Comparison of ENCODE assay signal across 8 mouse cellular contexts in the genomic region with DNA sequence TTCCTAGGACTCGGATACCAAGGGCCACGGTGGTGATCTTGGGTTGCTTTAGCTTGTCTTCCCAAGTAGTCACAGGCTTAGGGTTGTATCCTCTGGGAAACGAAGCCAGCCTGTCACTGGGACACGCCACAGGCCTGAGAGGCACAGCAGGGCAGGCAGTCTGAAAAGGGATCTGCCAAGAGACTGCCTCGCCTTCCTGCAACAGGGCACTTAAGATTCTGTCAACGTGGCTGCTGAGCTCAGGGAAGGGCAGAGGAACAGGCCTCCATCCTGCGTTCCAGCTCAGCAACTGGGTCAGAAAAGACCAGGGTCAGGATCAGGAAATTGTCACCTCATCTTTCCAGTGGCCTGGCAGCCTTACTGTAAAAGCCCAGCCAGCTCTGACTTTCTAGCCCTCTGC. TPM values are rescaled to one million over a fixed set of nuclear protein-coding genes. Genes with fewer than 3 reads are reported as not detected.
DNase-seq lines count a peak whose midpoint lies in the region; ATAC-seq and TF ChIP-seq lines count a peak whose summit lies in the region.

No protein-coding gene starts in this region.

- H3K9me3 ChIP-seq in midbrain, embryonic 10.5 days (replicated peaks) = no peaks in the 10 kb centered on the region
- H3K9me3 ChIP-seq in midbrain, embryonic 11.5 days (ENCODE audit: control insufficient read depth, low read length) = no peaks in the 10 kb centered on the region
- no peaks in the 10 kb centered on the region for H3K9me3 ChIP-seq in limb, embryonic 11.5 days (ENCODE audit: control insufficient read depth, low read length)
- no peaks in the 10 kb centered on the region for H3K9me3 ChIP-seq in stomach, embryonic 16.5 days (replicated peaks; ENCODE audit: control insufficient read depth, low read length)
- no peaks in the 10 kb centered on the region for H3K9me3 ChIP-seq in liver, postnatal 0 days (ENCODE audit: low read length)

- WGBS in midbrain, embryonic 10.5 days = 66% methylated on average over 7 of the region's 7 CpGs
- WGBS in midbrain, embryonic 11.5 days = 55% methylated on average over 7 of the region's 7 CpGs
- WGBS in limb, embryonic 11.5 days = 28% methylated on average over 7 of the region's 7 CpGs
- 57% methylated on average over 7 of the region's 7 CpGs for WGBS in stomach, embryonic 16.5 days
- WGBS in liver, postnatal 0 days (ENCODE audit: insufficient replicate concordance) = 72% methylated on average over 7 of the region's 7 CpGs

- TF ChIP-seq EP300 in liver, postnatal 0 days (IDR thresholded peaks at IDR 0.05; ENCODE audit: low read depth) = no peak

- DNase-seq in gastrocnemius, adult 18-20 months (ENCODE audit: low spot score) = peak; percentile 39
- DNase-seq in gastrocnemius, postnatal 36 days = no peak
- no peak for DNase-seq in midbrain, embryonic 10.5 days (ENCODE audit: low spot score)
- DNase-seq in midbrain, embryonic 11.5 days (ENCODE audit: low spot score, missing footprints) = no peak
- DNase-seq in limb, embryonic 11.5 days (ENCODE audit: low spot score) = peak; percentile 39
- no peak for DNase-seq in liver, postnatal 0 days
- no peak for DNase-seq in retina, embryonic 14.5 days (ENCODE audit: low spot score)

- intact Hi-C loops in gastrocnemius, postnatal 36 days (cut with DNase I) = no loop called here

- no peaks in the 10 kb centered on the region for H3K27me3 ChIP-seq in midbrain, embryonic 10.5 days (ENCODE audit: low read depth, poor library complexity, severe bottlenecking)
- no peaks in the 10 kb centered on the region for H3K27me3 ChIP-seq in midbrain, embryonic 11.5 days (ENCODE audit: control insufficient read depth, insufficient read depth, low read length)
- H3K27me3 ChIP-seq in limb, embryonic 11.5 days (ENCODE audit: control insufficient read depth, insufficient read depth, low read length) = no peaks in the 10 kb centered on the region
- H3K27me3 ChIP-seq in stomach, embryonic 16.5 days (ENCODE audit: control insufficient read depth, insufficient read depth, low read length) = no peaks in the 10 kb centered on the region
- no peaks in the 10 kb centered on the region for H3K27me3 ChIP-seq in liver, postnatal 0 days (ENCODE audit: insufficient read depth, low read length)

- H3K36me3 ChIP-seq in midbrain, embryonic 10.5 days = peaks cover 37% of the 10 kb centered on the region
- no peaks in the 10 kb centered on the region; the same call in 1 of the 2 replicates for H3K36me3 ChIP-seq in midbrain, embryonic 11.5 days (ENCODE audit: control insufficient read depth, insufficient read depth, low read length)
- H3K36me3 ChIP-seq in limb, embryonic 11.5 days (ENCODE audit: control insufficient read depth, insufficient read depth, low read length) = no peaks in the 10 kb centered on the region; the same call in 1 of the 2 replicates
- H3K36me3 ChIP-seq in stomach, embryonic 16.5 days (ENCODE audit: control insufficient read depth, insufficient read depth, low read length) = 0 out of 2 replicates have a peak, but pooled peaks cover 3% of the 10 kb centered on the region
- H3K36me3 ChIP-seq in liver, postnatal 0 days (replicated peaks; ENCODE audit: insufficient read depth, low read length) = 0 out of 2 replicates have a peak, but pooled peaks cover 2% of the 10 kb centered on the region

- ATAC-seq in midbrain, embryonic 11.5 days (ENCODE audit: low FRiP score) = no peak
- no peak for ATAC-seq in limb, embryonic 11.5 days (ENCODE audit: insufficient number of reproducible peaks, low FRiP score, low TSS enrichment, low read depth)
- no peak for ATAC-seq in stomach, embryonic 16.5 days (ENCODE audit: insufficient read depth, low FRiP score)
- no peak for ATAC-seq in liver, postnatal 0 days

- H3K4me3 ChIP-seq in midbrain, embryonic 10.5 days = no peak overlapping the region
- no peak overlapping the region for H3K4me3 ChIP-seq in midbrain, embryonic 11.5 days (ENCODE audit: low read depth, low read length)
- H3K4me3 ChIP-seq in limb, embryonic 11.5 days (ENCODE audit: low read depth, low read length) = no peak overlapping the region
- no peak overlapping the region for H3K4me3 ChIP-seq in stomach, embryonic 16.5 days (replicated peaks; ENCODE audit: low read length)
- H3K4me3 ChIP-seq in liver, postnatal 0 days (ENCODE audit: low read depth, low read length) = no peak overlapping the region

- no peak overlapping the region for H3K9ac ChIP-seq in midbrain, embryonic 11.5 days (ENCODE audit: low read length)
- H3K9ac ChIP-seq in limb, embryonic 11.5 days (ENCODE audit: low read length) = 0 out of 2 replicates have a peak overlapping the region, but pooled peaks have one; percentile 23
- H3K9ac ChIP-seq in stomach, embryonic 16.5 days (ENCODE audit: low read length) = peak overlapping the region; percentile 6
- no peak overlapping the region for H3K9ac ChIP-seq in liver, postnatal 0 days (replicated peaks)

- no peak overlapping the region for H3K4me2 ChIP-seq in midbrain, embryonic 11.5 days
- H3K4me2 ChIP-seq in limb, embryonic 11.5 days (ENCODE audit: low read depth, severe bottlenecking) = no peak overlapping the region
- H3K4me2 ChIP-seq in stomach, embryonic 16.5 days (ENCODE audit: low read depth, low read length) = no peak overlapping the region
- H3K4me2 ChIP-seq in liver, postnatal 0 days (ENCODE audit: low read depth, low read length) = no peak overlapping the region

- peaks cover 21% of the 10 kb centered on the region for H3K4me1 ChIP-seq in midbrain, embryonic 10.5 days
- no peaks in the 10 kb centered on the region for H3K4me1 ChIP-seq in midbrain, embryonic 11.5 days (ENCODE audit: control insufficient read depth, insufficient read depth, low read length)
- peaks cover 28% of the 10 kb centered on the region for H3K4me1 ChIP-seq in limb, embryonic 11.5 days (ENCODE audit: control insufficient read depth, insufficient read depth, low read length)
- H3K4me1 ChIP-seq in stomach, embryonic 16.5 days (ENCODE audit: control insufficient read depth, insufficient read depth, low read length) = peaks cover 29% of the 10 kb centered on the region
- no peaks in the 10 kb centered on the region for H3K4me1 ChIP-seq in liver, postnatal 0 days (ENCODE audit: insufficient read depth)

- TF ChIP-seq CTCF in liver, postnatal 0 days (IDR thresholded peaks at IDR 0.05; ENCODE audit: low read depth) = no peak

- peak overlapping the region; percentile 39 for H3K27ac ChIP-seq in midbrain, embryonic 10.5 days (replicated peaks)
- no peak overlapping the region for H3K27ac ChIP-seq in midbrain, embryonic 11.5 days (ENCODE audit: low read depth, low read length)
- peak overlapping the region; percentile 97 for H3K27ac ChIP-seq in limb, embryonic 11.5 days (replicated peaks; ENCODE audit: low read depth, low read length)
- H3K27ac ChIP-seq in stomach, embryonic 16.5 days (ENCODE audit: low read length) = peak overlapping the region; percentile 16
- no peak overlapping the region for H3K27ac ChIP-seq in liver, postnatal 0 days (ENCODE audit: low read depth)

RNA-seq across cellular contexts. Expression of a gene that starts 22.8 kb away (rescaled TPM):
- total RNA-seq in gastrocnemius, adult 18-20 months (2021) = 10 to 100 TPM; 32.5 to 41.9 TPM
- total RNA-seq in gastrocnemius, postnatal 36 days (2021) = 10 to 100 TPM; 34.3 to 36.2 TPM
- 127 and 128 TPM in 2 replicates for polyA plus RNA-seq in midbrain, embryonic 10.5 days (2016; fragmentation: Nextera tagmentation; extraction: Ambion mirVana)
- 117 and 118 TPM in 2 replicates for polyA plus RNA-seq in midbrain, embryonic 11.5 days (2014; fragmentation: Nextera tagmentation; extraction: Ambion mirVana)
- 135 and 152 TPM in 2 replicates for polyA plus RNA-seq in limb, embryonic 11.5 days (2014; fragmentation: Nextera tagmentation; extraction: Ambion mirVana)
- polyA plus RNA-seq in stomach, embryonic 16.5 days (2015; fragmentation: Nextera tagmentation; extraction: Ambion mirVana) = 76.1 and 94.9 TPM in 2 replicates
- 35.0 and 38.4 TPM in 2 replicates for polyA plus RNA-seq in liver, postnatal 0 days (2015; fragmentation: Nextera tagmentation; extraction: Ambion mirVana)

RNA-seq across cellular contexts. Expression of a gene that starts 30.6 kb away (rescaled TPM):
- 10 to 100 TPM; 37.4 to 48.7 TPM for total RNA-seq in gastrocnemius, adult 18-20 months (2021)
- total RNA-seq in gastrocnemius, postnatal 36 days (2021) = 10 to 100 TPM; 26.3 to 37.3 TPM
- 59.3 and 59.5 TPM in 2 replicates for polyA plus RNA-seq in midbrain, embryonic 10.5 days (2016; fragmentation: Nextera tagmentation; extraction: Ambion mirVana)
- 43.8 and 51.3 TPM in 2 replicates for polyA plus RNA-seq in midbrain, embryonic 11.5 days (2014; fragmentation: Nextera tagmentation; extraction: Ambion mirVana)
- 45.7 and 57.3 TPM in 2 replicates for polyA plus RNA-seq in limb, embryonic 11.5 days (2014; fragmentation: Nextera tagmentation; extraction: Ambion mirVana)
- polyA plus RNA-seq in stomach, embryonic 16.5 days (2015; fragmentation: Nextera tagmentation; extraction: Ambion mirVana) = 26.6 and 28.7 TPM in 2 replicates
- polyA plus RNA-seq in liver, postnatal 0 days (2015; fragmentation: Nextera tagmentation; extraction: Ambion mirVana) = 2.5 and 2.6 TPM in 2 replicates

Comparison
In these comparisons a context has a peak if more than half of its experiments do, and no peak if none do; other contexts are left out.
1. DNase-seq: peak in gastrocnemius, adult 18-20 months (single experiment) and limb, embryonic 11.5 days (single experiment); none in gastrocnemius, postnatal 36 days (0 of 2), midbrain, embryonic 10.5 days (single experiment), midbrain, embryonic 11.5 days (single experiment), liver, postnatal 0 days (single experiment) and retina, embryonic 14.5 days (single experiment).
2. H3K27ac ChIP-seq: peak in midbrain, embryonic 10.5 days (single experiment), limb, embryonic 11.5 days (single experiment) and stomach, embryonic 16.5 days (single experiment); none in midbrain, embryonic 11.5 days (single experiment) and liver, postnatal 0 days (single experiment).
3. H3K9ac ChIP-seq: peak in limb, embryonic 11.5 days (single experiment) and stomach, embryonic 16.5 days (single experiment); none in midbrain, embryonic 11.5 days (single experiment) and liver, postnatal 0 days (single experiment).